Mouse (Mus musculus) heart, adult 2 months (tissue): ENCODE data around the gene Rnf157. TPM values are rescaled to one million over a fixed set of nuclear protein-coding genes. Genes with fewer than 3 reads are reported as not detected.
"Not testable (repeated sequence)": the region's sequence is repeated elsewhere in the genome, so short reads cannot be mapped to it uniquely, and the experiment has no call there.

Source experiments
- DNase-seq, 2 experiments: peaks; one replicate each; pipeline ENCODE4 v3.0.0; 2021
- H3K27ac ChIP-seq: fragments of 200-600 bp; 2 replicates; pipeline ENCODE4 v1.8.1; 2022
- H3K27me3 ChIP-seq: fragments of 200-500 bp; 2 replicates; pipeline ENCODE4 v1.6.1; 2012; ENCODE audit warnings: mild to moderate bottlenecking, low read length, inconsistent platforms, mixed read lengths; ENCODE audit not compliant: control insufficient read depth, insufficient read depth
- H3K36me3 ChIP-seq: fragments of 200-500 bp; 2 replicates; pipeline ENCODE4 v1.6.1; 2012; ENCODE audit warnings: low read length, inconsistent platforms; ENCODE audit not compliant: control insufficient read depth, insufficient read depth
- H3K4me1 ChIP-seq: fragments of 200-500 bp; 2 replicates; pipeline ENCODE4 v1.6.1; 2011; ENCODE audit warnings: low read length; ENCODE audit not compliant: control insufficient read depth, insufficient read depth
- H3K4me3 ChIP-seq: fragments of 200-600 bp; 2 replicates; pipeline ENCODE4 v1.8.1; 2022
- H3K79me2 ChIP-seq: fragments of 200-500 bp; replicated peaks from 2 replicates; pipeline ENCODE4 v1.6.1; 2012; ENCODE audit warnings: mild to moderate bottlenecking, inconsistent platforms, low read length, moderate library complexity, mixed read lengths; ENCODE audit not compliant: control insufficient read depth, insufficient read depth
- H3K9ac ChIP-seq: fragments of 200-500 bp; 2 replicates; pipeline ENCODE4 v1.6.1; 2012; ENCODE audit warnings: low read depth, mild to moderate bottlenecking, control low read depth, inconsistent platforms, low read length, mixed read lengths
- CTCF ChIP-seq: fragments of 200-600 bp; IDR thresholded peaks from 2 replicates; pipeline ENCODE4 v1.8.1; 2022; ENCODE audit warnings: antibody characterized with exemption, mild to moderate bottlenecking, moderate library complexity
- EP300 ChIP-seq: fragments of 200-500 bp; IDR thresholded peaks from 2 replicates; pipeline ENCODE4 v1.6.1; 2011; ENCODE audit warnings: low read depth, low read length, control low read depth; ENCODE audit not compliant: insufficient read depth
- POLR2A ChIP-seq: fragments of 200-500 bp; IDR thresholded peaks from 2 replicates; pipeline ENCODE4 v1.6.1; 2011; ENCODE audit warnings: mild to moderate bottlenecking, low read depth, low read length, control low read depth; ENCODE audit not compliant: insufficient read depth
- WGBS: fragments of 180-500 bp; shearing (Covaris S2); methylation state at CpG from one replicate; pipeline ENCODE4 v1.1.7; 2018; 5-methylcytosine and 5-hydroxymethylcytosine counted together
- intact Hi-C: fragments of 180-260 bp; cut with DNase I; formaldehyde crosslinking; loops from one replicate; pipeline ENCODE4 v1.15.1; 2025
- polyA plus RNA-seq: library from polyadenylated mRNA; depleted of rRNA; stranded (reverse); fragments of >200 nt; gene quantifications from 2 replicates; pipeline ENCODE4 v1.2.3, GENCODE M21; 2012
- total RNA-seq, 2 experiments: library from RNA; stranded (reverse); gene quantifications; 2 replicates each; pipeline ENCODE4 v1.2.3; 2021

Rnf157 gene
- total and polyA plus RNA-seq, 3 experiments, result 3.0 to 7.2 (median 6.0) TPM

DNA sequence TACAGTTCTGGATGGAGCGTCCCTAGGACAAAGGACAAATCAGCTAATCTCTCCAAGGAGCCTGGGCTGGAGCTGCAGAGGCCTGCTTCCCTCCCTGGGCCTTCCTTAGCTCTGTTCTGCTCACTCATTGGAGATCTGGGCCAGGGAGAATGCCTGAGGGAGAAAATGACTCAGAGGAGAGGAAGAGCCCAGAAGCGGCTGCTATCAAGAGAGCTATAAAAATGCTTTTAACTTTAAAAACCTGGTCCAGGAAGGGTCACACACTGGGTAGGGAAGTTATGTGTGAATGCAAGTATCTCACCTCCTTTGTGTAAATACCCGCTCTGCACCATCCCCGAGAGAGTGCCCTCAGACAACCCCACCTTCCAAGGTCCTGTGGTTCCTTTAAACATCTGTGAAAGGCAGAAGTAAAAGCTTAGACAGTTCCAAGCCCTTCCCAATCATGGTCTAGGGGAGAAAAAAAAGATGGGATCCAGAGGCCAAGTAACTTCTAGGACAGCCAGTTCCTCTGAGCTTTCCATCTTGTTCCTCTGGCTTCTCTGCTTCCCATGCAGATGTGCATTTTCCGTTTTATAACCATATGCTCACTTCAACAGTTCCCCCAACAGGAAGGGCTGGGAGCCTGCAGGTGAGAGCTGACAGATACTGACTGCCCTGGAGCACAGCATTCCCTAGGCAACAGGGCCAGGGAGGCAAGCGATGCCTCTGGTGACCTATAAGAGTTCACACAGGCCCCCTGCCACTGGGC lies 3.5 kb upstream of the Rnf157 start:
- intact Hi-C loops, result no loop called here
- peak in 1 of 2 experiments; percentile 59 for DNase-seq
- TF ChIP-seq POLR2A (0 out of 2 replicates have a peak, but pooled peaks have one; percentile 10), EP300 (no peak), CTCF (no peak)
- Histone ChIP-seq H3K27ac (peak overlapping the region; percentile 45), H3K36me3 (no peaks in the 10 kb centered on the region), H3K79me2 (no peaks in the 10 kb centered on the region; the same call in 1 of the 2 replicates), H3K4me1 (peaks cover 4% of the 10 kb centered on the region), H3K4me3 (no peak overlapping the region), H3K27me3 (peaks cover 2% of the 10 kb centered on the region; the same call in 1 of the 2 replicates), H3K9ac (no peak overlapping the region)
- WGBS, result 64% methylated on average over 6 of the region's 6 CpGs

DNA sequence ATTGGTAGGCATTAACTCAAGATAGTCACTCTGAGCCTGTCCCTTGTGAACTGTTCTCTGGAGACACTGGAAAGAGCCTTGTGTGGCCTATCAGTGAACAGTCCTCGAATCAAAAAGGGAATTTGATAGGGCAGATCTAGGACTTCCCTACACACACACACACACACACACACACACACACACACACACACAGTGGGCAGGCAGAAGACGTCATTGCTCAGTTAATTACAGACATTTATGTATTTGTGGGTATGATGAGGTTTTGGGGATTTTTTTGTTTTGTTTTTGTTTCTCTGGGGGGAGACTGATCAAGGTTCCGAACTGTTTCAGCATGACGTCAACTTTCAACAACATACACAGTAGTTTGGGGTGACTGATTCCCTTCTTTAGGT lies 795 bp upstream of the Rnf157 start:
- H3K79me2 ChIP-seq, result no peaks in the 10 kb centered on the region; the same call in 1 of the 2 replicates
- 74% methylated on average over 4 of the region's 4 CpGs for WGBS
- H3K27me3 ChIP-seq, result peaks cover 2% of the 10 kb centered on the region; the same call in 1 of the 2 replicates
- H3K4me3 ChIP-seq, result no peak overlapping the region
- H3K4me1 ChIP-seq, result peaks cover 2% of the 10 kb centered on the region
- H3K9ac ChIP-seq, result peak overlapping the region; percentile 83; the same call in 1 of the 2 replicates
- no peak overlapping the region for H3K27ac ChIP-seq
- H3K36me3 ChIP-seq, result no peaks in the 10 kb centered on the region
- intact Hi-C loops, result loop anchor here (2.0 kb wide), 1 partner anchor 21 kb away; the partner anchor contains the start of gene Ubald2
- TF ChIP-seq EP300 (no peak), CTCF (no peak), POLR2A (no peak)
- no peak for DNase-seq

DNA sequence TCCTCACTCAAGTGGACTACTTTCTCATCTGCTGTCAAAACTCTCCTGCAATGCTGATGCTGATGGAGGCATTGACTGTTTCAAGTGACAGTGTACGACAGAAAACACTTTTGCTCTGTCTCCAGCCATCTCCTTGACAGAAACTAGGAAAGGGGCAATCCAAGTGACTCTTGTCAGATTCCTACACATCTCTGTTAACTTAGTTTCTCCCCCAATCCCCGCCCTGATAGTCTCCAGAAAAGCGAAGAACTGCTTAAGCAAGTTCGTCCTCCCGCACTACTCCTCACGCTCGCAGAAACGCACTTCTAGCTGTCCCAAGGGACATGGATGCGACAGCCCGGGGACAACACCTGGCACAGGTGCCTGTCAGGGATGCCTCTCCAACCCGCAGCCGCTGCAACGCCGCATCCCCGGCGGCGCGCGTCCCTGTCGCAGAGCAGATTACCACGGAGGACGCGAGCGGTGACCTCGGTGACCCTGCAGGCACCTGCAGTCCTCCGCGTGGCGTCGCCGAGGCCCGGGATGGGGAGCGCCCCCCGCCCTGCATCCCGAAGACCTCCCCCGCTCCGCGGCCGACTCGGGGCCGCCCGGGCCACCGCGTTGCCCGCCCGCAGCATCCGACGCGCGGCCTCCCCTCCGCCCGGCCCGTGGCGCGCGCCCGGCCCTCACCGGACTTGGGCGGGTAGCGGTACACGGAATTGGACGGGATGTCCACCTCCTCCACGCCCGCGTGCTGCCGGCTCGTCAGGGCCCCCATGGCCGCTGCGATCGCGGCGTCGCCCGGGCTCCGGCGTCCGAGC lies 604 bp downstream of the Rnf157 start:
- H3K79me2 ChIP-seq, result no peaks in the 10 kb centered on the region; the same call in 1 of the 2 replicates
- TF ChIP-seq POLR2A, result no peak
- no peak for TF ChIP-seq EP300
- no peak for TF ChIP-seq CTCF
- H3K4me1 ChIP-seq, result peaks cover 2% of the 10 kb centered on the region
- peaks cover 2% of the 10 kb centered on the region; the same call in 1 of the 2 replicates for H3K27me3 ChIP-seq
- under 1% methylated on average over 53 of the region's 76 CpGs for WGBS
- peak overlapping the region; percentile 83 for H3K9ac ChIP-seq
- H3K4me3 ChIP-seq, result peak overlapping the region; percentile 55
- no peak overlapping the region for H3K27ac ChIP-seq
- intact Hi-C loops, result loop anchor here (2.0 kb wide), 1 partner anchor 23 kb away; the partner anchor contains the start of gene Ubald2
- no peak for DNase-seq
- no peaks in the 10 kb centered on the region for H3K36me3 ChIP-seq

DNA sequence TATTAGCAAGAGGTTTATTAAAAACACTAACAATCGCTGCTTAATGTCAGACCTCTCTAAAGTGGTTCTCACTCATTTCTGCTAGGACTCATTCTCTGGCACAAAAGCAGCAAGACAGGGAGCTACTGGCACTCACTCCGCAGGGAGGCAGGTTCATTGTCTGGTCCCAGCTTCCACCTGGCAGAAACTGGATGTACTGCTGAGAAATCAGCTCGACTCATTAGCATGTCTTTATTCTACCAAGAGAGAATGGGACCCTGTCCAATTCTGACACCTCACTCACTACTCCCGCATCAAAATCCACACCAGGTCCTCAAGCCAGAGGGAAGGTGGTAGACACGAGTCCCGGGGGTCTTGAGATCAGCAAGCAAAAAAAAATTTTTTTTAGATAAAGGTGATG lies 1.2 kb downstream of the Rnf157 start:
- Histone ChIP-seq H3K4me3 (no peak overlapping the region), H3K27me3 (peaks cover 2% of the 10 kb centered on the region; the same call in 1 of the 2 replicates), H3K4me1 (peaks cover 2% of the 10 kb centered on the region), H3K9ac (no peak overlapping the region), H3K27ac (no peak overlapping the region), H3K79me2 (no peaks in the 10 kb centered on the region; the same call in 1 of the 2 replicates), H3K36me3 (no peaks in the 10 kb centered on the region)
- no peak for DNase-seq
- intact Hi-C loops, result no loop called here
- no peak for TF ChIP-seq EP300
- no peak for TF ChIP-seq CTCF
- TF ChIP-seq POLR2A, result no peak
- WGBS, result 51% methylated on average over 6 of the region's 6 CpGs

DNA sequence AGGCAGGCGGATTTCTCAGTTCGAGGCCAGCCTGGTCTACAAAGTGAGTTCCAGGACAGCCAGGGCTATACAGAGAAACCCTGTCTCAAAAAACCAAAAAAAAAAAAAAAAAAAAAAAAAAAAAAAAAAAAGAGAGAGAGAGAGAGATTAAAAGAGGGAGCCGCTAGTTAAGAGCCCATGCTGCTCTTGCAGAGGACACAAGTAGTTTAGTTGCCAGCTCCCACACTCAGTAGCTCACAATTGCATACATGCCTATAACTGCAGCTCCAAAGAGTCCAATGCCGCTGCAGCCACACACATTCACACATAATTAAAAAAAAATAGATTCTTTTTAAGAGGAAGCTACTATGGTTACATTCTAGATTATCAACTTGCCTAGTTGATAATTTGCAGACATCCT lies 2.4 kb downstream of the Rnf157 start:
- H3K27me3 ChIP-seq, H3K4me3 ChIP-seq, H3K79me2 ChIP-seq, H3K4me1 ChIP-seq, DNase-seq, H3K9ac ChIP-seq, intact Hi-C loops, H3K36me3 ChIP-seq, H3K27ac ChIP-seq: not testable (repeated sequence)
- 94% methylated on average over 4 of the region's 4 CpGs for WGBS
